Mouse (Mus musculus): ENCODE results near the gene Herc3. TPM values are rescaled to one million over a fixed set of nuclear protein-coding genes. Genes with fewer than 3 reads are reported as not detected.

Gene Herc3
- polyA plus RNA-seq, 1 experiment from 2014 or later, result 4.8 TPM

GRCm38 (mm10) chr6:58962691-58963090 lies 131.4 kb downstream of the Herc3 start:
- no peaks in the 10 kb centered on the region for H3K36me3 ChIP-seq (replicated peaks)
- H3K9me3 ChIP-seq, result no peaks in the 10 kb centered on the region
- no peak for DNase-seq (ENCODE audit: low spot score)
- no peak overlapping the region for H3K27ac ChIP-seq (replicated peaks)
- no peak overlapping the region for H3K4me3 ChIP-seq
- H3K27me3 ChIP-seq (replicated peaks; ENCODE audit: low read depth, poor library complexity, severe bottlenecking), result no peaks in the 10 kb centered on the region
- WGBS, result 83% methylated on average over 5 of the region's 5 CpGs
- peaks cover 16% of the 10 kb centered on the region for H3K4me1 ChIP-seq

GRCm38 (mm10) chr6:58964091-58964490 lies 132.8 kb downstream of the Herc3 start:
- DNase-seq (ENCODE audit: low spot score), result no peak
- Histone ChIP-seq H3K4me1 (peaks cover 16% of the 10 kb centered on the region), H3K27me3 (replicated peaks; ENCODE audit: low read depth, poor library complexity, severe bottlenecking) (no peaks in the 10 kb centered on the region), H3K27ac (replicated peaks) (no peak overlapping the region), H3K36me3 (replicated peaks) (no peaks in the 10 kb centered on the region), H3K4me3 (no peak overlapping the region), H3K9me3 (no peaks in the 10 kb centered on the region)
- WGBS, result 88% methylated on average over 2 of the region's 2 CpGs

- Histone ChIP-seq H3K4me3 (no peak overlapping the region), H3K36me3 (replicated peaks) (no peaks in the 10 kb centered on the region), H3K27me3 (replicated peaks; ENCODE audit: low read depth, poor library complexity, severe bottlenecking) (no peaks in the 10 kb centered on the region), H3K9me3 (no peaks in the 10 kb centered on the region), H3K27ac (replicated peaks) (no peak overlapping the region), H3K4me1 (peaks cover 16% of the 10 kb centered on the region)
- DNase-seq (ENCODE audit: low spot score), result no peak
Measured at GRCm38 (mm10) chr6:58964565-58964964, 133.3 kb downstream of the Herc3 start.

DNA sequence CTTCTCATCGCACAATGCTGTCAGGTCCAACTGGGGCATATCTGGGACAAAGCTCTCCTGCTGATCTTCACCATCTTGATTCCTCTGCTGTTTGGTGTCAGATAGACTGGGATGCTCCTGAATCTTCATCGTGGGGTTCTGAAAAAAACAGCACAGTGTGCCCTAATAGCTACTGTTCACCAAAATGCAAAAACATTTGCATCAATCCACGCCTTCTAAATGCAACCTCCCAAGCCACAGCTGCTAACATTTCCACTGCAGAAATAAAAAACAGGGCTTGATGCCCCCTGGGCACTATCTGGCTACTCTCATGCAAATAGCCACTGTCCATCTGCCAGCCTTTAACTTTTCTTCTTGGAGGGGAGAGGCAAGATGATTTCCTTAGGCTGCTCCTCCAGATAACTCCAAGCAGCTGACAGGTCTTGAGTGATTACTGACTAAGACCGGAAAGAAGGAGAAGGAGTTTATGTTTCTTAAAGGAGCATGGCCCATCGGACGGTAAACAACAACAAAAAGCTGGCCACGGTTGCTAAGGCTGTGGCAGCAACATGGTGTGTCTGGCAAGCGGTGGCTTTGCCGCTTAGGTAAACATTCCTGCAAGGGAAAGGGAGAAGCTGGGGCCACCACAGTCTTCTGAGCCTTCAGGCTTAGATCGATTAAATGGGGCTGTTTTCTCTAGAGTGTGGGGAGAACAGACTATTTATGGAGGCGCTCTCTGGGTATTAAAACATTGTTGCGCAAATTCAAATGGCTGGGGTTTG lies 134.0 kb downstream of the Herc3 start:
- peaks cover 16% of the 10 kb centered on the region for H3K4me1 ChIP-seq
- WGBS, result 29% methylated on average over 12 of the region's 12 CpGs
- peak; percentile 27 for DNase-seq (ENCODE audit: low spot score)
- no peaks in the 10 kb centered on the region for H3K36me3 ChIP-seq (replicated peaks)
- H3K4me3 ChIP-seq, result no peak overlapping the region
- no peaks in the 10 kb centered on the region for H3K27me3 ChIP-seq (replicated peaks; ENCODE audit: low read depth, poor library complexity, severe bottlenecking)
- H3K27ac ChIP-seq (replicated peaks), result peak overlapping the region; percentile 61
- H3K9me3 ChIP-seq, result no peaks in the 10 kb centered on the region

- Histone ChIP-seq H3K9me3 (no peaks in the 10 kb centered on the region), H3K36me3 (replicated peaks) (no peaks in the 10 kb centered on the region), H3K4me3 (no peak overlapping the region), H3K27me3 (replicated peaks; ENCODE audit: low read depth, poor library complexity, severe bottlenecking) (no peaks in the 10 kb centered on the region), H3K4me1 (peaks cover 16% of the 10 kb centered on the region), H3K27ac (replicated peaks) (no peak overlapping the region)
- no peak for DNase-seq (ENCODE audit: low spot score)
- WGBS, result 88% methylated on average over 3 of the region's 3 CpGs
Measured at GRCm38 (mm10) chr6:58968272-58968671, 137.0 kb downstream of the Herc3 start.

Other genes with a start within 250 kb of the Herc3 start
- 52.0 and 58.0 TPM in 2 replicates for gene Abcg2, start 246.9 kb upstream of the Herc3 start, polyA plus RNA-seq (2016; fragmentation: Nextera tagmentation; extraction: Ambion mirVana)
- gene Nap1l5, start 75.6 kb downstream of the Herc3 start, polyA plus RNA-seq (2016; fragmentation: Nextera tagmentation; extraction: Ambion mirVana), result 2.1 and 3.4 TPM in 2 replicates
- gene Fam13a, start 193.1 kb downstream of the Herc3 start, polyA plus RNA-seq (2016; fragmentation: Nextera tagmentation; extraction: Ambion mirVana), result 3.4 and 3.8 TPM in 2 replicates